Mouse (Mus musculus) kidney, adult 9 months (tissue): ENCODE measurements around the gene Pde4b.

Source experiments
- DNase-seq: peaks from one replicate; pipeline ENCODE4 v3.0.0; 2022

Pde4b gene

DNA sequence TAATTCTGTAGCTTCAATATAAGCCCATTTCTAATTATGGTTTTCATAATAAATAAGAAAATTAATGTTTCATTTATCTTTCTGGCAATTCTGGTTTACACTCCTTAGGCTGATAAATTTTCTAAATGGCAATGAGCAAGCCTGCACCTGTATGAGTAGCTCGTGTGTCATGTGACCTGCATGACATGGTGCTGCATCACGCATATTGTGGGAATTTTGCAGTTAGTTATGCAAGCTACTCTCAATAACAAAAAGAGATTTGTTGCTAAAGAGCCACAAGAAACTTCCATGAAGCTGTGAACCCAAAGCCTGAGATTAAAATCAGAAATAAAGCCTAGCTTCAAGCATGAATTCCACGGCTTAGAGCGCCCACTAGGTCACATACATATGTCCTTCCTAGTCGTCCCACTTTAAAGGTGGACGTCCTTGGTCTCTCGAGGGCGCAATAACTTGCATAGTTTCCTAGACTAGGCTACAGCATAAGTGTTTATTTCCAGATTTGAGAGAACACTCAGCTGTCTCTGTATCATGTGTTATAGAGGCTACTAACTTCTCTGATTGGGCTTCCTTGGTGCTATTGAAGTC, 494.9 kb downstream of the Pde4b start:
- no peak for DNase-seq

DNA sequence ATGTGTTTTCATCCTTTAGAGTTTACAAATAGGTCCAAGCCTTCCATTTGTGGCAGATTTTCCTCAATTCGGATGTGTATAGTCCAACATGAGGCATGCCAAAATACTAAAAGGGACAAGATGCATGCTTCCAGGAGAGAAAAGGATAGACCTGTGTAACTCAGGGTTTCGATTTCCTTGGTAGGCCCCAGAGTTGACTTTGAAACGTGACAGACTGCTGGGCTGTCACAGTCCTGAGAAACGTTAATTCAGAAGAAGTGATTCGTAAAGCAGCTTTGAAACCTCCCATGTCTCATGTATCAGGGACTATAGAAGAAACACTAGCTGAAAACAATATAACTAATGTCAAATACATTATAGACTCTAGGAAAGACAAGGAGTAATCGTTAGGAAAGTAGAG, 495.6 kb downstream of the Pde4b start:
- DNase-seq = no peak

DNA sequence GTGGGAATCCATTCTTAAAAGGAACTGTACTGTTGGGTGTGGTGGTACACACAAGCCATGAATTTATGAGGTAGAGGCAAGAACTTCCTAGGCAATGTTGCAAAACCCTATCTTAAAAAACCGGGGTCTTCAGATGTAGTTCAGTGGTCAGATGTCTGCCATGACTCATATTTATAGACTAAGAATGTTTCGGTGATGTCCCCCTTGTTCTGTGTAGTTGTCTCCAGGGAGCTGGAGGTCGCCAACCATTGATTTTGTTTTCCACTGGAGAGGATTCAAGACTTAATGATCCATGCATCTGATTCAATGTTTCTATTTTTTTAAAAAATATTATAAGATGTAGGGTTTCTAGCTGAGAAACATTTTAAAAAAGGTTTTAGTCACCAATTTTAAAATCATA, 496.1 kb downstream of the Pde4b start:
- no peak for DNase-seq

DNA sequence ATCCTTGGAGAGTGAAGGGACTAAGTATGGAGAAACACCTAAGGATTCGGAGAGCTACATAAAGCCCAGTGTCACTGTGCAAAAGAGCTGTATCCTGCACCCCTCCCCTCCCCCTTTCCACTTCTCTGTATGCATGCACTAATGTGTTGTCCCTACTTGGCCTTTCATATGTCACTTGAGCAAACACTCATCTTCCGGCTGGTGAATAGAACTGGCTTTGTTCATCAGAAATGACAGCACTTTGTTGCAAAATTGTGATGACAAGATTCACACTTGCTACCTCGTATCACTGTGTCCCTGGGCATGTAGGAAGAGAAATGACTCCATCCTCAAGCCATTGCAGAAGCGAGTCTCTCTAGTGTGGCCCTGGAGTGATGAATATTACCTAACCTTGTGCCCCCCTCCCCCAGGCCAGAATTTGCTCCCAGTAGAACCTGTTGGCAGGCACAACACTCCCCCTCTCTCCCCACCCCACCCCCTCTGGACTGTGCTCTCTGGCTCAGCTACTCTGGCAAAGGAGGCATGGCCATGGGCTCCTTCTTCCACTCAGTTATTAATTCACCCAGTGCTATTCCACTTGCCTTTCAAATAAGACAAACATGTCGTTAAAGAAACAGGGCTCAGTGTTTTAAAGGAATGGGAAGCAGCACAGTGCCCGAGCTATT, 497.4 kb downstream of the Pde4b start:
- peak; percentile 91 for DNase-seq

DNA sequence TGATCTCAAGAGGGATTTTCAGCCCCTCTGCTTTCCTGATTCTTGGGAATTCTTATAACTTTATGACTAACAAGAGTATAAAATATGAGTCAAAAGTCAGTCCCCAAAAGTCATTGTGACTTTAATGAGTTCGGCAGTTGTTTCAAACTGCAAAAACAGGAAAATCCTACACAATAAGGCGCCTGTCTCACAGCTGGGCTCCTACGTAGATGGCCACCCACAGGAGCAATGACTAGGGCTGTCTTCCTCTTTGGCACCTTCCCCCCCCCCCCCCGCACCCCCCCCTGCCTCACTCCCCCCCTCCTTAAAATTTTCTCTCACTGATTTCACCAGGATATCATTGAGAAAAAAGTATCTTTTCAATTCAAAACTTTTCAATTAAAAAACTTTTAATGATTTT, 498.2 kb downstream of the Pde4b start:
- DNase-seq = no peak

DNA sequence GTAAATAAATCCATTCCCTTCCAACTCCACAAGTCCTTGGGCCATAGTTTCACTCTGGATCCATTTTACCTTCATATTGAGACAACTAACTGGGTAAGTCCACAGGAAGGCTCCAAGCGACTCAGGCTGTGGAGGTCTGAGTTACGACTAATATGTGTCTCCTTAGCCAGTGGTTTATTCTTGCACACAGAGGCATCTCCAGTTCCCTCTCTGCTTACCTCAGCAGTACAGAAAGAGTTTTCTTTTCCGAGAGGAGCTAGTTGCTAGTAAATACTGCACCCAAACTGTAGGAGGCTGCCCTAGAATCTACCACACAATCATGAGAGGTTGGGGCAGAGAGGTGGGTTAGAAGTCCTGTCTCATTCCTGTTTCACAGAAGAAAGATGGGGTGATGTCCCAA, 499.4 kb downstream of the Pde4b start:
- DNase-seq = no peak

DNA sequence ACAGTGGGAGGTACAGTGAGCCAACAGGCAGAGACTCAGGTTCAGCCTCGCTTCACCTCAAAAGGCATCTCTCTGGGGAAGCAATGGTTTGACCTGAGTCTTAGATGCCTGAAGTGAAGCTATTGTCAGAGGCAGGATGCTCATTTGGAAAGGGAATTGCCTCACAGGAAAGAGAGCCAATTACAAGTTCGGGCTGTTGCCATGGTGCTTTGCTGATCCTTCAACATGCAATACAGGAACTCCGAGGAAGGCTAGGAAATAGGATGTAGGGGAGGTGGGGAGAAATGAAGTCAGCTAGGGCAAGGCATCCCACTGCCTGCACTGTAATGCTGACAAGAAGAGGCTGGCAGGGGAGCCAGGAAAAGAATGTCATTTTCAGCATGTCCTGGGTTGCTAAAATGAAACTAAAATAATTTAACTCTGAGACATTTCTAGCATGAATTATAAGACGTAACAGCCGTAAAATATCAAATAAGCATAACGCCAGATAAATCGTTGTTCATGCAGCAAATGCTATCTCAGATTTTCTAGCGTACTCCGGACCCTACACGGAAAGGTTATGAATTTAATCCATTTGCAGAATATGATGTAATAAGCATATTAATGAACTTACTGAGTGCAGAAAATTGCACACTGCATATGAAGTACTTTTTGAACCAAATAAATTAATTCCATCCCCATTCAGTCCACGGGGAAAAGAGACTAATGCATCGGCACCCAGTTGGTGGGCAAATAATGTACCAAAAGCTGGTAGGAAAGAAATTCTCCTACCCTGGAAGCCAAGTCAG, 501.5 kb downstream of the Pde4b start:
- DNase-seq = peak; percentile 65

DNA sequence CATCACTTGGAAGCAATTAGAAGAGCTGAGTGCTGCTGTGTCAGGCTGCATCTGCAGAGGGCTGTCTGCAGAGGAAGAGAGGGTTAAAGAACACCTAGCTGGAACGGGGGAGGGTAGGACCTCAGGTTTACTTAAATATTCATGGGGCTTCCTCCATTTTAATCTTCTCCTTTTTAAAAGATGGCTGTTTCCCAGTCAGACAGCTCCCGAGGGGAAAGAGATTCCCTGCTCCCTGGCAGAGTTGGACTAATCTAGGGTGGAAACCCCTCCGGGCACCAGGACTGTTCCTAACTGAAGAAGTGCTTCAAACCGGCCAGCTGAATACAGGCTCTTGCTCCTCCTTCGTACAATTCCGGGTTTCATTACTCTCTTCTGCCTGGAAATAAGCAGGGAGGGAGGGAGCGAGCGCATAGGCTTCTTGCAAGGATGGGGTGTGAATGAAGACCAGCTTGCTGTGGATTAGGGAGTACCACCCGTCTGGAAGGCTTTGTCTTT, 502.2 kb downstream of the Pde4b start:
- peak; percentile 63 for DNase-seq

DNA sequence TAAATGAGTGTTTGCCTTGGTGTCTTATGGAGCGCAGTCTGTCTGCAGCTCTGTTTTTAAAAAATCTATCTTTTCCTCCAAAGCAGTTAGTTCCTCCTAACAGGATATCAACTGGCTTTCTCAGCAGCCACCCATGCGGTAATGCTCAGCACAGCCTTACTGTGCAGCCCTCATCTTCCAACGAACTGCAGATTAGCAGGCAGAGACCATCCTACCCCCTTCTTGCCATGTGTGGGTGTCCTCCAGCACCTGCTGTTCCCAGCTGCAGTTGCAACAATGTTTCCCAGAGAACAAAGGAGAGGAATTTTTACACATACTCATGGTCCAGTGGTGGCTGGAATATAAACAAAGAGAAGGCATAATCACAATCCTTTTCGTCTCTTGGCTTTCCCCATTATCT, 504.5 kb downstream of the Pde4b start:
- DNase-seq = no peak

DNA sequence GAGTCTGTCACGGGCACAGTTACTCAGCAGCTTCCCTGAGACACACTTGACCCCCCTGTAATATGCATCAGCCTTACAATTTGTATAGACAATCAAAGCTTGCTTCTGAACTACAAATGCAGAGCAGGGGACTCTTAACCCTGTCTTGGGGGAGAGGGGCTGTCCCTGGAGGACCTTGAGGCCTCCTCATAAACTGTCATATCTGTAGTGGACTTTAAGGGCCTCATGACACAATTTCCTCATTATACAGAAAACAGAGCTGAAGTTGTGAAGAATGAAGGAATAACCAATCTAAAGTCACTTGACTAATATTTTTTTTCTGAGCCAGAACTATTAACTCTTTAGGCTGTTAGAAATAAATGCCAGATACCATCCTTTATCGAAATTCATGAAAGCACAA, 505.2 kb downstream of the Pde4b start:
- no peak for DNase-seq

DNA sequence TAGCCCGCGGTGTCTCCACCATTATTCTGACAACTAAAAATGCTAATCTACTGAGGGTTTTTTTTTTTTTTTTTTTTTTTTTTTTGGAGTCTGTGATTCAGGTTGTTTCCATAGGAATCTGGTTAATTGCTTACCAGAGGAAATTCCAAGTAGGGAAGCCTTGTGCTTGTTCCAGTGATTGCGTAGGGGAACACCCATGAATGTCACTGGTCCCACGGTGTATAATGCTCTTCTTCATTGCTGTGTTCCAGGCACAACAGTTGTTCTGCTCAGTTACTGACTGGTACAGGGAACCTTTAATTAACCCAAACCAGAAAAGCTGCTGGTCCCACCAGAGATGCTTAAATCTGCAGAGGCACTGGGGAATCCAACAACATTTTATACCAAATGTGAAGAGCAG, 506.3 kb downstream of the Pde4b start:
- DNase-seq = no peak

DNA sequence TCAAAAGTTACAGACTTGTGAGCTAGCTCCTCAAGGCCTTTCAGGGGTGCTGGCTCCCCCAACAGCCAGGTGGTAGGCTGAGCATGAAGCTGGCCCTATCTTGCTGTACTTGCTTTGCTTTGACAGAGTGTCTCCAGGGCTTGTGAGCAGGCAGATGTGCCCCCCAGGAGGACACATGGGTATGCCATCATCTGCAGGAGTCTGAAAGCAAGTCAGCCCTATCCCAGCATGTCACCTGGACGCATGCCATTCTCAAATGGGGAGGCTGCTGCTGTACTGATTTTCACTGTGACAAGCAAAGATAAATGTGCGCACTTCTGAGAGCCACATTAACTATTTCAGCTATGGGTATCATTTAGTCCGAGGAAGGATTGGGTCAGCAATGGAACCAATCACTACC, 507.2 kb downstream of the Pde4b start:
- no peak for DNase-seq

DNA sequence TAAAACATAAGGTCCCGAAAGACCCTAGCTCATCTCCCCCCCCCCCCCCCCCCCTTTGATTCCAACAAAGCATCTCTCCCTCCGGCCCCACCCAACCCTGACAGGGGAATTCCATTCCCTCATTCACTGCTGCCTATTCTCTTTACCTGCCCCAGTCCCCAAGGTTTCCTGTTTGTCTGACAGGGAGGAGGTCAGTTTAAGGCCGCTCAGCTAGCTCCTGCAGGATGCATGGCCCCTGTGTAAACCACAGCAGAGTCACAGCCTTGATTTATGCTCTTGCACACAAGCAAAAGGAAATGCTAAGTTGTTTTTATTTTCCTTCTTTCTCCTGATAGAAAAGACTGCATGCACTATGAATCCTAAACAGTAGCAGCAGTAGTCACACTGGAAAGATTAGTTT, 516.6 kb downstream of the Pde4b start:
- DNase-seq = peak; percentile 49

DNA sequence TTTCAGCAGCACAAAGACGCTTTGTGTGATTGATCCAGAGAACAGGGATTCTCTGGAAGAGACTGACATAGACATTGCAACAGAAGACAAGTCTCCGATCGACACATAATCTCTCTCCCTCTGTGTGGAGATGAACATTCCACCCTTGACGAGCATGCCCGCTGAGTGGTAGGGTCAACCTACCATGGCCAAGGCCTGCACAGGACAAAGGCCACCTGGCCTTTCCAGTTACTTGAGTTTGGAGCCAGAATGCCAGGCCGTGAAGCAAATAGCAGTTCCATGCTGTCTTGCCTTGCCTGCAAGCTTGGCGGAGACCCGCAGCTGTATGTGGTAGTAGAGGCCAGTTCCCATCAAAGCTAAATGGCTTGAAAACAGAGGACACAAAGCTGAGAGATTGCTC, 517.9 kb downstream of the Pde4b start:
- no peak for DNase-seq

DNA sequence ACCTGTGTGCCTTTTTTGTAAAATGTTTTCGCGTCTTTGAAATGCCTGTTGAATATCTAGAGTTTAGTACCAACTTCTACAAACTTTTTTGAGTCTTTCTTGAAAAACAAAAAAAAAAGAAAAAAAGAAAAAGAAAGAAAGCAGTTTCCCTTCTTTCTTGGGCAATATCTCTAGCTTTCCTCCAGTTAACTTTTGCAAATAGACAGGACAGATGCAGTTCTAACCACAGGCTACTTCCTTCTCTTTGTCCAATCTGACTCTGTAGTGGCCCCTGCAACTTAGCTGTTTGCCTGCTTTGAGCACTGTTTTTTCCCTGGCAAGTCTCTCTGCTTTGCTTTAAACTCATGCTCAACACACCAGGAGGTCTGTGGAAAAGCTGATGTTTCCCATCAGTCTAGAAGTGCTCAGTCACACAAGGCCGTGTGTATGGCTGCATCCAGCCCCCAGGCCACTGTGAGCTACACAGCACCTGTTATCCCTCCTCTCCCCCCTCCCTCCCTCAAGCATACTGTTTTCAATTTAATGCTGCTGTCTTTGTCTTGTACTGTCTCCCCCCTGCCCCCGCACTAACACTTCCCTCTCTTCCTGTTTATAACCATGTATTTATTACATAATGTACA, 518.5 kb downstream of the Pde4b start:
- DNase-seq = no peak

DNA sequence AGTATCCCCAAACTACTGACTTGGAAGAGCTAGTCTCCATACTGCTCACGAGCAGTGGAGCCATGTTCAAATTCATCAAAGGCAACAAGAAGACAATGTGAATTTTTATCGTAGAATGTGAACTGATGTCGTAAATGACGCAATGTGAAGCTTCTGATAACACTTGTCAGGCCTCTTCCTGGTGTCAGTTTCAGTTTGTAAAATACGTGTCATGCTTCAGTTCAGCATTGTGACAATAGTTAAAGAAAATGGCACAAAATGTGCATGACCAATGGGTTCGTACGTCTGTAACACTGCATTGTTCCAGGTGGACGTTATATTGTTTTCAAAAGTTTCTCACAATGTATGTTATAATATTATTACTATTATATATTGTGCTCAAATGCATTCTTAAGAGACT, 519.5 kb downstream of the Pde4b start:
- no peak for DNase-seq

DNA sequence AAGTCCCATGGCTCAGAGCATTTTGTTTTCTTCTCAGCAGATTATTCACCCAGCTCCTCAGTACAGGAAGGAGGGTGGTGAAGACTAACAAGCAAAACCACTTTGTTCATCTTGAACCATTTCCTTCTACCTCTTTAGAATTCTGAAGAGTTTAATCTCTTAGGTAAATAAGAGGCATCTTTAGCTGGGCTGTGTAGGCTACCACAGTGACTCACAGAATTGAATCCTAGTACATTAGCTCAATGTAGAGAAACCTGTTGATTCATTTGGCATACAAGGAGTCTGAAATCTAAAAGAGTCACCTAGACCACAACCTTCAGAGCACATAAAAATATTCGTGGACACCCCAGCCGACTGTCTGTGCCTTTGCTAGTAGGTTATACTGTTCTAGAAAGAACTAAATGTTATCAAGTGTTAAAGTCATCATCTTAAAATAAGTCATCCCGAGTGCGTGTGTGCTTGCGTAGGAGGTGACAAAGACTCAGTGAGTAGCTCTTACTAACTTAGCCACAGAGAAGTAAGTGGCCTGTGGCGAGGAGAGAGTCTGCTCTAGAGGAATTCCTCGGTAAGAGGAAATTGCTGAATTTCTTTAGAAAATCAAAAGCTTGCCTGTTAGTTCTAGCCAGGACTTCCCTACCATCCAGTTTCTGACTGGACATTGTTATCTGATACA, 520.5 kb downstream of the Pde4b start:
- no peak for DNase-seq

DNA sequence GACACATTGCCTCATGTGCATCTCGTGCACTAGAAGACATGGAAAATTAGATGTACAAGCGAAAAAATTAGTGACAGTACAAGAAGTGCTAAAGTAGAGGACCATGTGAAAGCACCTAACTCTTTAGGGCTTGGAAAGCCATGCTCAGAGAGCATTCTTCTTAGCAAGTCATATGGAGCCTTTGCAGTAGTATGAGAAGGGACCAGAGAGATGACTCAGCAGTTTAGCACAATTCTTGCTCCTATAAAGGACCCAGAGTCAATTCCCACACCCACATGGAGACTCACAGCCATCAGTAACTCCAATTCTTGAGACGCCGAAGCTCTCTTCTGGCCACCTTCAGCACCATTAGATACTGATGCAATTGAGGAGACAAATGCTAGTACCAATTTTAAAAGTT, 525.3 kb downstream of the Pde4b start:
- no peak for DNase-seq

DNA sequence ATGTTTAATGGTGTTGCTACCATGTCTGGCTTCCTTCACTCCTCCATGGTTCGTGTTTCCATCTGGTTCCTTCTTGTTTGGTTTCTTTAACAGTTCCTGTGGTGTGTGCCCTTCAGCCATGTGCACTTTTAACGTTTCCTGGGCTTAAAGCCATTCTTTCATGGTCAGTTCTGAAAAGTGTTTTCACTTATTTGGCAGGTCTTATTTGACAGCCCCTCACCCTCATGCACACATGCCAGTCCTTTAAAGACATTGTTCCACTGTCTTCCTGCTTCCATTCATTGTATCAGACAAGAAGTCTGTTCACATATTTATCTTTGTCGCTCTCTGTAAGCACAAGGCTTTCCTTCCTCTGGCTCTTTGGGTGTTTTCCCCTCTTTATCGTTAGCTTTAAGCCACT, 530.4 kb downstream of the Pde4b start:
- no peak for DNase-seq

DNA sequence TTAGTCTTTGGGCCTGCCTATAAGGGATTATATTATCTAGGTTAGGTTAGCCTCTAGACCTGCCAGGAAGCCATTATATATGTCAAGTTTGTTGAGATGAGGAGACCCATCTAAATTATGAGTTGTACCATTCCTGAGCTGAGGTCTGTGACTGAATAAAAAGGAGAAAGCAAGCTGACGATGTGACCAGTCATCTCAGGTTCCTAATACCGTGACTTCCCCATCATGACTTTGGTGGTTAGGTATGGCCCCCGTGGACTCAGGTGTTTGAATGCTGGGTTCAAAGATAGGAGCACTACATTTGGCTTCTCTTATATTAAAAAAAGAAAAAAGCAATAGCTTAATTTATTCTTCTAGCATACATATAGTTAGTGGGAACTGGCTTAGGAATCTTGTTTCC, 531.3 kb downstream of the Pde4b start:
- no peak for DNase-seq

DNA sequence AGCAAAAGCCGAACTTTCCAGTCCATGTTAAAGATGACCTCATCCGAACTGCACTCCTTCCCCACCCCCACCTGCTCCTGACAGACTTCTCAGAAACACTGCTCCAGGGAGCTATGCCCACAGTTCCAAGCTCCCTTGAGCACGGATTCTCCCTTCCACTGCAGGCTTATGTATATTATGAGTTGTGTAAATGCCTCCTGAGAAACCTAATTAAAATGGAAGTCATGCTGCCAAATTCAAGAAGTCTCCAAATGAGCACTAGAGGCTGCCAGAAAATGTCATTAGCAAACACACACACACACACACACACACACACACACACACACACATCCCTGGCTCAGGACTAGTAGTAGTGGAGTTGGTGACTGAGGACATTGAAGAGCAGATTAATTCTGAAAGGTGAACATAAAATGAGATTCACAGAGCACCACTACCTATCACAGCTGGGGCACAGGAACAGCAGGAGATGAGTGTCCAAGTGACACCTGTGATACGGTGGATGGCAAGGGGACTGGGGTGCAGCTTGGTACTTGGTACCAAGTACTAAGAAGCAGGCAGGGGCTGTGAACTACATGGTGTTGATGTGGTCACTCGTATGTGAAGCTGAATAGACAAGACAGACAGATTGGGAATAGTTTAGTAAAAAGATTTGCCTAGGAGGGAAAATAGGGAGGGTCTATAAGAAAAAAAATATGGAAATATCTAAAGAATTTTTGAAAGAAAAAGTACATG, 533.0 kb downstream of the Pde4b start:
- DNase-seq = no peak

DNA sequence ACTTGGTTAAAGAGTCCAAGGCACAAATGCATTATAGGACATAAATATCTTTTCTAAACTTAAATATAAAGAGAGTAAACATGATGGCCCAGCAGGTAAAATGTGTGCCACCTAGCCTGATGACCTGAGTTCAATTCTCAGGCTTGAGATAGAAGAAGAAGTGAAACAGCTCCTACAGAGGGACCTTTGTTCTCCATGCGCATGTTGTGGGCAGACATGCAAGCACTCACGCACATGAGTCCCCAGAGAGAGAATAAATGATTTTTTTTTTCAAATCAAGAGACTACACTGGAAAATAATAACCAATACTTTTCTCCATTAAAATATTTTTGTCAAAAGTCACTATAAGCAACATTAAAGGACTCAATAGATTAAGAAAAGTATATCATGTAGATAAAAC, 533.8 kb downstream of the Pde4b start:
- no peak for DNase-seq

DNA sequence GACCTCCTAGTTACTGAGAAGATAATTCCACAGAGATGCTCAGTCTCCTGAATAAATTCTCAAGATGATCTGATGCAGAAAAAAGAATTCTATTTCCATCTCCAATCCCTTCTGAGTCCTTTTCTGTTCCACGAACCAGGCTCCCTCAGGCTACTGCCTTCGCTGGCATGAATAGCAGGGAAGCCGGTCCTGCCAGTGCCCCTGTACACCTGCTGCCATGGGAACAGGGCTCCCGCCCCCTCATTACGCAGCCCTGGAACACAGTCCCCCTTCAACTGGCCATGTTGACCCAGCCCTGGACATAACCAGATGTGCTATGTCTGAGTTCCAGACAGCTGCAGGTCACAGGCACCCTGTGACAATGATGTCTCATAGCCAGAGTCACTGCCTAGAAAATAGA, 535.6 kb downstream of the Pde4b start:
- no peak for DNase-seq
